Mouse (Mus musculus) adrenal gland, postnatal 0 days (tissue): ENCODE data around the gene Lix1. TPM values are rescaled to one million over a fixed set of nuclear protein-coding genes. Genes with fewer than 3 reads are reported as not detected.

Experiments
- polyA plus RNA-seq: library from polyadenylated mRNA; unstranded; fragments of >200 nt; fragmentation: Nextera tagmentation; extraction: Ambion mirVana; gene quantifications from 2 replicates; pipeline ENCODE4 v1.2.1, GENCODE M21; 2015

Gene Lix1
- polyA plus RNA-seq = 16.3 and 20.3 TPM in 2 replicates

DNA sequence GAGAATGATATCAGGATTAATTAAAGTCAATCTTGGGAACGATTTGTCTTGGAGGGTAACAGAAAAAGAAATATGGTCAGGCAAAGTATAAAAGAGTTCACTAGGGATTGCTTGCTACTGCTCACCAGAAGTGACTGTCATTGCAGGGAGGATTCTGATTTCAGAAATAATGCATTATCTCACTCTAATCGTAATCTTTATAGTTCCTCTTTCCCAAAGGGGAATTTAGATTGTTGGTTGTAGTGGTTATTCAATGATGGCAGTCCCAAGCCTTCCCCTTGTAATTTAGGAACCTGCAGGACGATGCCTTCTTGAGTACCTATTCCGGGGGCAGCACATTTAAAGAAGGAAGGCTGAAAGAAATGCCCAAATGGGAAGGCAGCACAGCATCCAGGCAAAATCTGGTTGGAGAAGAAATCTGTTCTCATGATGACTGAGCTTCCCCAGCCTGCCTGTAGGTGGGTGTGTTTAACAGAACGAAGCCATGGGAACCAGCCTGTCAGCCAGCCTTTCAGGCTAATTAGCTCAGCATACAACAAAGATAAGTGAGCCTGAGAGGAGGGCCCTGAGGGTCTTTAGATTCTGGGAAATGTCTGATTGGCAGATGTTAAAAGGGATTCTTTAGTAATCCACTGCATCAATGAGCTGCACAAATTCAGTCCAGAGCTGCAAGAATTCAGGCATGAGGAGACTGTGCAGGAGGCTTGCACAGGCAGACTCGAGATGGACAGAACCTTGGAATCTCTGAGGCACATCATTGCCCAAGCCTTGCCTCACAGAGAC lies at the start of gene Lix1:
Lix1 (plus strand) TSS at position 451 of the 783 bp plus-strand sequence.

DNA sequence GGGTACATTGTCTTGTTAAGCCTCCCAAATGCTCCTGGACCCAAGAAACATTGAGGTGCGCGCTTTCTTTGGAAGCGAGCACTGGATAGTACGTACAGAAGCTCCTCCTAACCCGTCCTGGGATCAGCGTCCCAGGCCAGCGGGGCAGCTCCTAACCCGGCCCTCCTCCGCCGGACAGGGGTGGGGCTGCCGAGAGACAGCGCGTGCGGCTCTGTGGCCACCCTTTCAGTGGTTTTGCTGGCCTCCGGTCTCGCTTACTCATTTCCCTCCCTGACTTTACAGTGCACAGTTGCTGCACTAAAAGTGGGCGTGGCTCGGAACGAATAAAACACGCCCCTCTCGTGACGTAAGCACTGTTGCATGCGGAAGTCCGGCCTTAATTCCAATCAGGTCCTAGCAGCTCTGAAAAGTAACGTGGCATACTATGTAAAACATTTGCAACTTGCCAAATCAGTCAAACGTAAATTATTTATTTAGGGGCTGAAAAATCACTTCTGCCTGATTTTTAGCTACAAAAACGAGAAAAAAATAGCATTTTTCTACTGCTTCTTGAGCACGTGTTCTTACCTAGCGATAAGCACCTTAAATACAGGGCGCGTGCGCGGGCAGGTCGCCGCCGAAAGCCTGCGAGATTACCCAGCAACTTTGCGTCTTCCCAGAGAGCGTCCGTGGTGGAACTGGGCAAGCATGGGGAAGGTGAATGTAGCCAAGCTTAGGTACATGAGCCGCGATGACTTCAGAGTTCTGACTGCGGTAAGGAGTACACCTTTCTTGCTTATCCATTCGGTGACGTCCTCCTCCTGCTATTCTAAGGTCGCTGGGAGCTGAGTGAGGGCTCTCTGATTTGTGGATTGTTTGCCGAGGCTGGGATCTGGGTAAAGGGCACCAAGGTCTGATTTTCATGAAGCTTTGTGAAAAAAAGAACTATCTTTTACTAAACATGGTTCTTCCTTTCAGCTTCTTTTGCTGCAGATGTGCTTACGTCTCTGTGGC lies 28.3 kb upstream of the Lix1 start, which contains the start of gene Riok2:
Riok2 (plus strand) TSS at position 392 of the 993 bp plus-strand sequence.

Other genes starting within 250 kb of the Lix1 start
- gene Riok2, start 28.4 kb upstream of the Lix1 start, polyA plus RNA-seq = 38.4 and 53.5 TPM in 2 replicates
- gene Lnpep, start 222.4 kb downstream of the Lix1 start, polyA plus RNA-seq = 6.9 and 10.2 TPM in 2 replicates